Mouse (Mus musculus) brain, embryonic 14.5 days (tissue): Measurements from ENCODE around the gene Gls.

Experiments used
- CTCF ChIP-seq: fragments of 200-500 bp; IDR thresholded peaks from 2 replicates; pipeline ENCODE4 v1.5.1; 2012; ENCODE audit warnings: inconsistent platforms, mild to moderate bottlenecking, moderate library complexity, borderline replicate concordance; ENCODE audit not compliant: insufficient read depth, insufficient read length; ENCODE audit errors: extremely low read depth
- POLR2A ChIP-seq: fragments of 200-500 bp; IDR thresholded peaks from 2 replicates; pipeline ENCODE4 v1.6.1; 2012; ENCODE audit warnings: mild to moderate bottlenecking, inconsistent platforms, borderline replicate concordance; ENCODE audit not compliant: poor library complexity, insufficient read depth, insufficient read length, severe bottlenecking; ENCODE audit errors: extremely low read depth

- TF ChIP-seq CTCF (no peak), POLR2A (peak; percentile 13; the same call in 1 of the 2 replicates)
These were observed 114.0 kb downstream of the Gls start, which contains the start of gene Stat1 for GRCm38 (mm10) chr1:52118860-52119591.
